Mouse (Mus musculus) embryonic fibroblast, embryonic 13.5 days (primary cell): ENCODE measurements at regions not wholly inside any gene's neighbourhood (a gene's known extent, or its start where the extent isn't known, plus 50 kb on each side); places are given as distances from the start of the nearest gene placed in this dataset.

Experiments used
- CTCF ChIP-seq: IDR thresholded peaks from 2 replicates; pipeline ENCODE4 v1.5.1; 2011; ENCODE audit warnings: mild to moderate bottlenecking, control low read depth, low read length, moderate library complexity, borderline replicate concordance; ENCODE audit not compliant: insufficient read depth
- POLR2A ChIP-seq: IDR thresholded peaks from 2 replicates; pipeline ENCODE4 v1.6.1; 2011; ENCODE audit warnings: low read depth, mild to moderate bottlenecking, control low read depth, low read length, moderate library complexity

GRCm38 (mm10) chr9:120812667-120813210 is 116.3 kb upstream of the Ctnnb1 start:
- TF ChIP-seq POLR2A (no peak), CTCF (no peak)
